Comparison of ENCODE assay signal across 12 mouse cellular contexts in genomic region chr15:57542630-57543029, GRCm38 (mm10).
A peak's percentile ranks its signal among the peaks of the same experiment; 100 is the strongest.
DNase-seq lines count a peak whose midpoint lies in the region; ATAC-seq and TF ChIP-seq lines count a peak whose summit lies in the region.
"Had no signal": no experiment of that assay in that cellular context is flagged by ENCODE, and none has a peak within 500 bp of the region (broad histone marks: within the 10 kb centered on the region; RNA-seq: fewer than 3 reads in every experiment).

No protein-coding gene starts in this region.

- no peak for ATAC-seq in midbrain, postnatal 0 days (ENCODE audit: low FRiP score)
- no peak for ATAC-seq in midbrain, embryonic 15.5 days (replicated peaks)
- ATAC-seq in neural tube, embryonic 15.5 days (ENCODE audit: low FRiP score) = no peak

- H3K27me3 ChIP-seq in heart, adult 2 months (ENCODE audit: control insufficient read depth, insufficient read depth, low read length) = no peaks in the 10 kb centered on the region
- no peaks in the 10 kb centered on the region for H3K27me3 ChIP-seq in midbrain, postnatal 0 days (ENCODE audit: insufficient read depth, low read length)
- H3K27me3 ChIP-seq in midbrain, embryonic 15.5 days (replicated peaks) = no peaks in the 10 kb centered on the region
- no peaks in the 10 kb centered on the region for H3K27me3 ChIP-seq in neural tube, embryonic 15.5 days (replicated peaks)
- H3K27me3 ChIP-seq: hindbrain, embryonic 15.5 days; limb, embryonic 12.5 days; megakaryocyte, embryonic 14.5 days had no signal

- no peak overlapping the region for H3K4me2 ChIP-seq in midbrain, postnatal 0 days (ENCODE audit: low read depth, low read length, poor library complexity, severe bottlenecking)
- no peak overlapping the region for H3K4me2 ChIP-seq in midbrain, embryonic 15.5 days
- H3K4me2 ChIP-seq in neural tube, embryonic 15.5 days = no peak overlapping the region
- H3K4me2 ChIP-seq: hindbrain, embryonic 15.5 days; limb, embryonic 12.5 days had no signal

- no peak overlapping the region for H3K27ac ChIP-seq in heart, adult 2 months
- no peak overlapping the region for H3K27ac ChIP-seq in midbrain, postnatal 0 days (ENCODE audit: low read depth, low read length)
- no peak overlapping the region for H3K27ac ChIP-seq in midbrain, embryonic 15.5 days
- H3K27ac ChIP-seq in neural tube, embryonic 15.5 days (replicated peaks) = no peak overlapping the region
- H3K27ac ChIP-seq: hindbrain, embryonic 15.5 days; limb, embryonic 12.5 days had no signal

- no peaks in the 10 kb centered on the region for H3K4me1 ChIP-seq in heart, adult 2 months (ENCODE audit: control insufficient read depth, insufficient read depth, low read length)
- H3K4me1 ChIP-seq in midbrain, postnatal 0 days (ENCODE audit: insufficient read depth, low read length) = no peaks in the 10 kb centered on the region
- H3K4me1 ChIP-seq in midbrain, embryonic 15.5 days = no peaks in the 10 kb centered on the region
- H3K4me1 ChIP-seq in neural tube, embryonic 15.5 days = no peaks in the 10 kb centered on the region
- H3K4me1 ChIP-seq: hindbrain, embryonic 15.5 days had no signal

- H3K36me3 ChIP-seq in heart, adult 2 months (ENCODE audit: control insufficient read depth, insufficient read depth, low read length) = no peaks in the 10 kb centered on the region
- H3K36me3 ChIP-seq in midbrain, postnatal 0 days (ENCODE audit: insufficient read depth, low read length) = no peaks in the 10 kb centered on the region
- no peaks in the 10 kb centered on the region for H3K36me3 ChIP-seq in midbrain, embryonic 15.5 days (replicated peaks)
- H3K36me3 ChIP-seq in neural tube, embryonic 15.5 days = no peaks in the 10 kb centered on the region
- H3K36me3 ChIP-seq: hindbrain, embryonic 15.5 days; limb, embryonic 12.5 days had no signal

- no peak overlapping the region for H3K9ac ChIP-seq in heart, adult 2 months (ENCODE audit: low read depth, low read length)
- H3K9ac ChIP-seq in midbrain, postnatal 0 days (replicated peaks; ENCODE audit: low read length, poor library complexity, severe bottlenecking) = no peak overlapping the region
- no peak overlapping the region for H3K9ac ChIP-seq in midbrain, embryonic 15.5 days
- H3K9ac ChIP-seq in neural tube, embryonic 15.5 days (replicated peaks) = no peak overlapping the region
- H3K9ac ChIP-seq: hindbrain, embryonic 15.5 days; limb, embryonic 12.5 days had no signal

- TF ChIP-seq EP300 in heart, adult 2 months (IDR thresholded peaks at IDR 0.05; ENCODE audit: insufficient read depth, low read depth, low read length) = no peak

- no peak for DNase-seq in heart, adult 2 months
- no peak for DNase-seq in heart, adult 9 months (ENCODE audit: low spot score in 2 of 2)
- peak; percentile 41 for DNase-seq in midbrain, postnatal 0 days (ENCODE audit: low spot score)
- peak; percentile 64 for DNase-seq in embryo, embryonic 10 days (ENCODE audit: low spot score)
- peak; percentile 5 for DNase-seq in right cerebral cortex, postnatal 25 days
- no peak for DNase-seq in lung, postnatal 36 days
- DNase-seq: heart, adult 11 months had no signal

- H3K79me2 ChIP-seq in heart, adult 2 months (replicated peaks; ENCODE audit: control insufficient read depth, insufficient read depth, low read length) = no peaks in the 10 kb centered on the region

- no peak overlapping the region for H3K4me3 ChIP-seq in heart, adult 2 months
- no peak overlapping the region for H3K4me3 ChIP-seq in midbrain, postnatal 0 days (ENCODE audit: low read depth, low read length)
- no peak overlapping the region for H3K4me3 ChIP-seq in midbrain, embryonic 15.5 days
- no peak overlapping the region for H3K4me3 ChIP-seq in neural tube, embryonic 15.5 days (replicated peaks)
- H3K4me3 ChIP-seq: hindbrain, embryonic 15.5 days; limb, embryonic 12.5 days; megakaryocyte, embryonic 14.5 days had no signal

- no peak for TF ChIP-seq POLR2A in heart, adult 2 months (IDR thresholded peaks at IDR 0.05; ENCODE audit: insufficient read depth, low read depth, low read length)

- H3K9me3 ChIP-seq in midbrain, postnatal 0 days (ENCODE audit: low read length) = no peaks in the 10 kb centered on the region
- no peaks in the 10 kb centered on the region for H3K9me3 ChIP-seq in midbrain, embryonic 15.5 days
- no peaks in the 10 kb centered on the region for H3K9me3 ChIP-seq in neural tube, embryonic 15.5 days (replicated peaks)
- H3K9me3 ChIP-seq: hindbrain, embryonic 15.5 days; limb, embryonic 12.5 days; megakaryocyte, embryonic 14.5 days had no signal

- intact Hi-C loops in heart, adult 2 months (cut with DNase I) = no loop called here

- 0 out of 2 replicates have a peak, but pooled peaks have one; percentile 12 for TF ChIP-seq CTCF in heart, adult 2 months (IDR thresholded peaks at IDR 0.05)
- TF ChIP-seq CTCF in midbrain, postnatal 0 days (IDR thresholded peaks at IDR 0.05) = peak; percentile 52

- 31% methylated on average over 3 of the region's 3 CpGs for WGBS in heart, adult 2 months
- WGBS in midbrain, postnatal 0 days = 33% methylated on average over 3 of the region's 3 CpGs
- 29% methylated on average over 3 of the region's 3 CpGs for WGBS in midbrain, embryonic 15.5 days
- WGBS in neural tube, embryonic 15.5 days = 45% methylated on average over 3 of the region's 3 CpGs

Comparison
In these comparisons a context has a peak if more than half of its experiments do, and no peak if none do; other contexts are left out.
1. DNase-seq: peak in midbrain, postnatal 0 days (single experiment), embryo, embryonic 10 days (single experiment) and right cerebral cortex, postnatal 25 days (single experiment); none in heart, adult 2 months (0 of 2), heart, adult 9 months (0 of 2) and lung, postnatal 36 days (single experiment).